ENCODE assay signal across 14 mouse cellular contexts in genomic region chr2:135404095-135404494, GRCm38 (mm10).
DNase-seq lines count a peak whose midpoint lies in the region.
"Had no signal": no experiment of that assay in that cellular context is flagged by ENCODE, and none has a peak within 500 bp of the region (broad histone marks: within the 10 kb centered on the region; RNA-seq: fewer than 3 reads in every experiment).

No protein-coding gene starts in this region.

- peak; percentile 10 for DNase-seq in adrenal gland, adult 2 months
- no peak for DNase-seq in adrenal gland, postnatal 14 days
- DNase-seq in retina, postnatal 1 day, result peak; percentile 15
- DNase-seq in retina, embryonic 14.5 days (ENCODE audit: low spot score), result no peak
- peak; percentile 22 for DNase-seq in mesoderm, embryonic 11.5 days (ENCODE audit: low read depth, low spot score)
- DNase-seq in left cerebral cortex, adult 11 months (ENCODE audit: low spot score), result no peak
- DNase-seq in right cerebral cortex, postnatal 4 days, result no peak
- DNase-seq: adrenal gland, postnatal 25 days; cerebellum, adult 18-20 months; cerebellum, postnatal 10 days; gastrocnemius, postnatal 10 days; heart, postnatal 10 days; kidney, adult 8-10 months; lung, postnatal 36 days had no signal

Comparison
In these comparisons a context has a peak if more than half of its experiments do, and no peak if none do; other contexts are left out.
1. DNase-seq: peak in adrenal gland, adult 2 months (single experiment), retina, postnatal 1 day (single experiment) and mesoderm, embryonic 11.5 days (single experiment); none in adrenal gland, postnatal 14 days (single experiment), retina, embryonic 14.5 days (single experiment), left cerebral cortex, adult 11 months (single experiment) and right cerebral cortex, postnatal 4 days (single experiment).